Mouse (Mus musculus) liver, embryonic 14.5 days (tissue): ENCODE measurements at regions not wholly inside any gene's neighbourhood (a gene's known extent, or its start where the extent isn't known, plus 50 kb on each side); places are given as distances from the start of the nearest gene placed in this dataset.

Source experiments
- ATAC-seq: fragments of 200-750 bp; cut with Nextera tagmentation; 2 replicates; pipeline ENCODE4 v1.8.0; 2017; ENCODE audit warnings: moderate number of reproducible peaks, mild to moderate bottlenecking, moderate library complexity; ENCODE audit not compliant: insufficient read depth
- DNase-seq, 3 experiments: peaks; one replicate each; pipeline ENCODE4 v3.0.0-alpha.2; 2012 to 2013; ENCODE audit warnings: low read depth in 3 of 3, low spot score in 3 of 3
- H3K27ac ChIP-seq: fragments of 300-500 bp; sonication (generic); 2 replicates; pipeline ENCODE4 v1.5.1; 2014; ENCODE audit warnings: moderate library complexity, mild to moderate bottlenecking, control low read depth, inconsistent platforms
- H3K27me3 ChIP-seq: fragments of 300-500 bp; sonication (generic); 2 replicates; pipeline ENCODE4 v1.6.1; 2014; ENCODE audit warnings: mild to moderate bottlenecking, low read length, moderate library complexity; ENCODE audit not compliant: control insufficient read depth, insufficient read depth
- H3K36me3 ChIP-seq: fragments of 300-500 bp; sonication (generic); replicated peaks from 2 replicates; pipeline ENCODE4 v1.6.1; 2014; ENCODE audit warnings: low read depth; ENCODE audit not compliant: control insufficient read depth, insufficient read depth
- H3K4me1 ChIP-seq, 2 experiments: fragments of 200-500 bp in 1 of 2; fragments of 300-500 bp in 1 of 2; sonication (generic) in 1 of 2; replicated peaks; 2 replicates each; pipeline ENCODE4 v1.6.1; 2012 to 2014; ENCODE audit warnings: antibody characterized with exemption in 1 of 2, inconsistent platforms in 1 of 2, low read length in 1 of 2; ENCODE audit not compliant: control insufficient read depth in 2 of 2, insufficient read depth in 2 of 2
- H3K4me2 ChIP-seq: fragments of 300-500 bp; sonication (generic); 2 replicates; pipeline ENCODE4 v1.6.1; 2014; ENCODE audit warnings: low read depth, mild to moderate bottlenecking, control low read depth, moderate library complexity
- H3K4me3 ChIP-seq, 2 experiments: fragments of 200-500 bp in 1 of 2; fragments of 300-500 bp in 1 of 2; sonication (generic) in 1 of 2; 2 replicates each; pipeline ENCODE4 v1.5.1; 2012 to 2014; ENCODE audit warnings: low read depth in 2 of 2, low read length in 2 of 2, mild to moderate bottlenecking in 2 of 2, control low read depth in 1 of 2, inconsistent platforms in 1 of 2, moderate library complexity in 1 of 2; ENCODE audit not compliant: insufficient read depth in 1 of 2
- H3K9ac ChIP-seq: fragments of 300-500 bp; sonication (generic); replicated peaks from 2 replicates; pipeline ENCODE4 v1.6.1; 2014; ENCODE audit warnings: mild to moderate bottlenecking, control low read depth, moderate library complexity
- H3K9me3 ChIP-seq: fragments of 300-500 bp; sonication (generic); 2 replicates; pipeline ENCODE4 v1.6.1; 2016; ENCODE audit warnings: low read length, mixed read lengths; ENCODE audit not compliant: control insufficient read depth
- CTCF ChIP-seq: IDR thresholded peaks from 2 replicates; pipeline ENCODE4 v1.5.1; 2016; ENCODE audit warnings: antibody characterized with exemption, low read depth, control low read depth
- EP300 ChIP-seq: IDR thresholded peaks from 2 replicates; pipeline ENCODE4 v1.6.1; 2016; ENCODE audit warnings: antibody characterized with exemption, low read depth
- WGBS: fragments of 180-500 bp; shearing (Covaris S2); extraction: QIAGEN DNeasy Blood & Tissue Kit; methylation state at CpG from one replicate; pipeline ENCODE4 v1.1.7; 2014; ENCODE audit not compliant: insufficient replicate concordance; 5-methylcytosine and 5-hydroxymethylcytosine counted together

DNA sequence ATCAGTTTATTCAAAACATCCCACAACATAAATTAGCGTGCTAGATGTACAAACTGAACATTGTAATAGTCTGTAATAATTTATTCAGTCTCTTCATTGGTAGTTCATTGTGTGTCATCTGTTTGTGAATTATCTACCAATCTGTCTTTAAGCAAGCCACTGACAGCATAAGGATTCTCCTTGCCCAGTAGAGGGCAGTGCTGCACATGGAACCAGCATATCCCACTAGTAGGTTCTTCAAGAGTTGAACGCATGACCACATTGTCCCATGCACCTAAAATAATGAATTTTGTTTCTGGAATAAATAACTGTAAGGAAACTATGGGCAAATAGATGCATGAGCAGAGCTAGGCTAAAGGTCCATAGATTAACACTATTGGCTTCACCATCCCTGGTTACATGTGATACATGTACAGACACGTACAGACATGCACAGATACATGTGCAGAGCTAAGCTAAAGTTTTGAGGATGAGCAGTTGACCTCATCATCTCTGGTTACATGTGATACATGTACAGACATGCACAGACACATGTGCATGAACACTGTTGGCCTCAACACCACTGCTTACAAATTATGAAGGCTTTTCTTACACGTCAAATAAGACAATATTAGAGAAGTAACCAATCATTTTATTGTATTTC lies 143.0 kb upstream of the Ctnnd2 start:
- no peaks in the 10 kb centered on the region for H3K27me3 ChIP-seq
- 45% methylated on average over 4 of the region's 4 CpGs for WGBS
- H3K4me1 ChIP-seq, result no peaks in the 10 kb centered on the region
- H3K36me3 ChIP-seq, result no peaks in the 10 kb centered on the region
- DNase-seq, result peak in 1 of 3 experiments; percentile 1
- H3K27ac ChIP-seq, result no peak overlapping the region
- no peak overlapping the region for H3K4me2 ChIP-seq
- H3K9me3 ChIP-seq, result no peaks in the 10 kb centered on the region
- H3K4me3 ChIP-seq, result no peak overlapping the region
- no peak for TF ChIP-seq EP300
- peak; percentile 47 for TF ChIP-seq CTCF
- no peak overlapping the region for H3K9ac ChIP-seq
- ATAC-seq, result no peak

DNA sequence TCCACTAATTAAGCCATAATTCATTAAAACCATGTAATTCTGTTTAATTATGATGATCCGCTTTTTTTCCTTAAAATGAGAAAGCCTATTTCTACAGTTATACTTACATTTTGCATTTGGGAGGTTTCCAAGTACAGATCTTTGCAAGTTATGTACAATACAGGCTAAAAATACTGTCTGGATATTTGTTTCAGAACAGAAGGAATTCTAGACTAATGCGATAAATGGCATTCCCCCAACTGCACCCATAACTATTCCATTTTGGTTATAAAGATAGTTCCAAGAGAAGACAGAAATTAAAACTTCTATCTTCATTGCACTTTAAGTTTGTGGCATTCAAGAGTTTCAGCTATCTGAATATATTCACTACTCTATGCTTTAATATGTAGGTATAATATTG lies 137.0 kb upstream of the Ctnnd2 start:
- no peak for ATAC-seq
- Histone ChIP-seq H3K9me3 (no peaks in the 10 kb centered on the region), H3K4me3 (no peak overlapping the region), H3K36me3 (no peaks in the 10 kb centered on the region), H3K27me3 (no peaks in the 10 kb centered on the region), H3K4me2 (no peak overlapping the region), H3K27ac (no peak overlapping the region), H3K9ac (no peak overlapping the region), H3K4me1 (no peaks in the 10 kb centered on the region)
- 68% methylated on average over 2 of the region's 2 CpGs for WGBS
- no peak for DNase-seq
- no peak for TF ChIP-seq CTCF
- TF ChIP-seq EP300, result no peak

DNA sequence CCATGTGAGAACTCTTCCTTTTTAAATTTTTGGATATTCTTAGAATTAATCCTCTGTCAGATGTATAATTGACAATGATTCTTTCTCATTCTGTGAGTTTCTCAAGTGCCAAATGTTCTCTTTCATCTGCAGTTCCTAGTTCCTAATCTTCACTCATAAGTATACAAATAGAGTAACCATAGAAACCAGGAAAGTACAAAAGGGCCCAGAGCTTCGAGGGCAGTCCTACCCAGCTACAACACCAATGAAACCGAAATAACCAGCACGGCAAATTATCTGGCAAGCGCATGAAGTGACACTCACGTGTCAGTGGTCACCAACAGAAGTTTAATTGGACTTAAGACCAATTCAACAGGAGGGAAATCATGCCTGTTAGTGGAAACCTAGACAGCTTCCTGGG lies 121.5 kb upstream of the Ctnnd2 start:
- ATAC-seq (no peak), DNase-seq (no peak)
- Histone ChIP-seq H3K9me3 (no peaks in the 10 kb centered on the region), H3K27me3 (no peaks in the 10 kb centered on the region), H3K4me1 (no peaks in the 10 kb centered on the region), H3K36me3 (no peaks in the 10 kb centered on the region), H3K27ac (no peak overlapping the region), H3K9ac (no peak overlapping the region), H3K4me3 (no peak overlapping the region), H3K4me2 (no peak overlapping the region)
- TF ChIP-seq EP300, result no peak
- TF ChIP-seq CTCF, result no peak
- 63% methylated on average over 5 of the region's 5 CpGs for WGBS

DNA sequence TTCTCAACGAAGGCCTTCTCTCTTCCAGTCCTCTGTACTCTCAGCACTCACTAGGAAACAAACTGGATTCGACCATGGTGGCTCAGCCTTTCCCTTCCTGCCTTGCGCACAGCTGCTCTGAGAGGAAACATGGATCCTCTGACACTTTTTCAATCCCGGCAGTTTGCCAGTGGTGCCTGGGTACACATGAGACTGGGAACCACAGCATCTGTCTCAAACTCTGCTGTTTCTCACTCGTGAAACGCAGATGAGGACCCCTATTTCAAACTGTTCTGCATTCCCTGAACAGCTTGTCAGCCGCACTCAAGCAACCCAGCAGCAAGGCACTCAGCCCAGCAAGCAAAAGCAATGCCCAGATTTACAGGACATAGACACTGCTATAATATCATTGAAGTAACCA lies 112.6 kb upstream of the Ctnnd2 start:
- no peaks in the 10 kb centered on the region for H3K27me3 ChIP-seq
- no peaks in the 10 kb centered on the region for H3K4me1 ChIP-seq
- TF ChIP-seq EP300, result no peak
- no peak for TF ChIP-seq CTCF
- WGBS, result 52% methylated on average over 7 of the region's 7 CpGs
- H3K27ac ChIP-seq, result no peak overlapping the region
- no peak overlapping the region for H3K9ac ChIP-seq
- no peak overlapping the region for H3K4me2 ChIP-seq
- H3K9me3 ChIP-seq, result no peaks in the 10 kb centered on the region
- ATAC-seq, result no peak
- H3K4me3 ChIP-seq, result no peak overlapping the region
- H3K36me3 ChIP-seq, result no peaks in the 10 kb centered on the region
- DNase-seq, result no peak

DNA sequence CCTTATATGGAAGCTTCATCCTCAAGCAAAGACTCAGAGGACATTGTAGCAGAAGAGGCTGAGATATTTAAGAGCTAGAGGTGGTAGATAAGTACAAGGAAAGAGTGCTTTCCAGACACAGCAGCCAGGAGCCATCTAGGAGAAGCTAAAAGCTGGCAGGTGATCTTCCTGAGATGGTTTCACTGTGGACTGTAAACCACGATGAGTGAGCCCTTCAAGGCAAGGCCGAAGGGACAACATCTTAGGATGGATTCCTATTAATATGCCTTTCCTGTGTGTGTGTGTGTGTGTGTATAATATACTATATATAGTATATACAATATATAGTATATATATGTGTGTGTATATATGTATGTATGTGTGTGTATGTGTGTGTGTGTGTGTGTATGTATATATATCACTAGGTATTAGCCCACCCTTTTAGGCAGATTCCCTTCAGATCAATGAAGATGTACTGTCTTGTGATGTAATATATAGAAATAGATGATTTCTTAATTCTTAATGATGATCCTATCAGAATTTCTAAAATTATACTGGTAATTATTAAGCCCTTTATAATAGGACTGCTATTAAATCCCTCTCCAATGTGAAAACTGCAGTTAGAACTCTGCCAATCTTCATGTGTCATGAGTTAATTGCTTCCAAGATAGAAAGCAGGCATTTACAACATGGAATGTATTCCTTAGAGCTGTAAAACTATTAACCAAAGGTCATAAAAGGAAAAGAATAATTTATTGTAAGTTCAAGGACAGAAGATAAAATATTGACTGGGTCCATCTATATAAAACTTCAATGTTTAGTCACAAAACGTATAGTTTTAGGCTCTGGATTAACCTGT lies 111.7 kb upstream of the Ctnnd2 start:
- Histone ChIP-seq H3K27me3 (no peaks in the 10 kb centered on the region), H3K9me3 (no peaks in the 10 kb centered on the region), H3K36me3 (no peaks in the 10 kb centered on the region), H3K4me2 (no peak overlapping the region), H3K4me1 (no peaks in the 10 kb centered on the region), H3K9ac (no peak overlapping the region), H3K27ac (no peak overlapping the region), H3K4me3 (no peak overlapping the region)
- DNase-seq (no peak), ATAC-seq (no peak)
- 41% methylated on average over 3 of the region's 3 CpGs for WGBS
- TF ChIP-seq CTCF, result no peak
- TF ChIP-seq EP300, result no peak
